Mouse (Mus musculus): ENCODE results near the gene Nmd3.
A peak's percentile ranks its signal among the peaks of the same experiment; 100 is the strongest.

Nmd3 gene

DNA sequence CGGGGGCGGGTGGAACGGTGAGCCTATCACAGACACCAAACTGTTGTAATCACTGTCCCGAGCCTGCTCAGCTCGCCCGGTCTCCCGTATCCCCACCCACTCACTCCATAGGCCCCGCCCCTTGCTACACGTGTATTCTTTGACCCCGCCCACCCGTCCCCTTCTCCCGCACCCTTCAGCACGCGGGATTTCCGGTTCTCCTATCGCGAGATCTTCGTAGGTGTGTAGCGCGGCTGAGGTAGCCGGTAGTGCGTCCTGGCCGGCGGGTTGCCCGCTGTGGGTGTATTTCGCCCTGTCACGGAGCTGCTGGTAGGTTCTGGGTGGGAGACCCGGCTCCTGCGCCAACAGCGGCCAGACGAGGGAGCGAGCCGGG lies at the start of gene Nmd3:
Nmd3 (plus strand) TSS at position 172 of the 373 bp plus-strand sequence.
- peak; percentile 78 to 84 for DNase-seq (ENCODE audit: low spot score in 2 of 2)

DNA sequence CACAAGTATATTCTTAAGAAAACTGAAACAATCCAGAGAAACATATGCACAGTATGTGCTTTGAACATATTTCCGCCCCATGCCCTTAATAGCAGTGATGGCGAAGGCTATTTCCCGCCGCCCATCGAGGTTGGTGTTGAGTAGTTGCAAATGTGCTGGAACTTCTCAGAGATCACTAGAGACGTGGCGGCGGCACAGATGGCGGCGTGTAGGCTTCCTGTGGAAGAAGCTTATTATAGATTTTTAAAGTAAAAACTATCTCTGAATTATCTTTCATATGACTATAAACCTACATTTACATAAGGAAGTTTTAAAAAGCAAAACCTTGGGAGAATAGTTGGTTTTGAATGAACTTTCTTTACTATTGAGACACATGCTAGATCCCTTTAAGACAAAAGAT lies 48.4 kb upstream of the Nmd3 start:
- DNase-seq (ENCODE audit: low spot score in 2 of 2): no peak

DNA sequence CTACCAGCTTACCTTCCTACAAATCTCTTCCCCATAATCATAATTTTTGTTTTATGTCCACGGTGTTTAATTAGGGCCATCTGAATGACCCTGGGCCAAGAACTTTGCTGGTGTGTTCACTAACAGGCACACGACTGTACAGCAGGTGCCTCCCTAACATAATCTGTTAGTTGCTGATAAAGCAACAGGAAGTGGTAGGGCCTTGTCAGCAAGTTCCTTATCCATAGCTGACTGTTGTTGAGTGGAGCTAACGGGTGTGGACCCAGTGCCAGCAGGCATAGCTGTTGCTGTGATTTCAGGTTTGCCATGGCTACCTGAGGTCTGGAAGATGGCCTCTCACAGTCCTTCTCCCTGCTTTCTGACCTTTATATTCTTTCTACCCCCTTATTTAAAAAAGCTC lies 47.6 kb upstream of the Nmd3 start:
- no peak for DNase-seq (ENCODE audit: low spot score in 2 of 2)

DNA sequence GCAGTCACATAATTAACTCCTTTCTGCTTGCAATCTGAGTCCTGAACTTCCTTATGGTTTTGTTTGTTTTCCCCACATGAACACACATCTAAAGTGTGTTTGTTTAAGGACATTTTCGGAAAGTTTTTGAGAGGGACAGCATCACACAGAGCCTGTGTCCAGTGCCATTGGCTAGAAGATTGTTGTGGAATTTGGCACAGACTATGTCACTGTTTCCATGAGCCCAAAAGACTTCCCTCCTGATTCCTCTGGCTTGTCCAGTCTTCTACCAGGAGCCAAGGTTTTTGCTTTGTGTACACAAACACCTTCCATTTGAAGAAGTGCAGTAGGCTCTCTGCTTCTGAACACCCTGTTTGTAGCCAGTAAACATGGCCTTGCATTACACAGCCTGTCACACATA lies 32.0 kb upstream of the Nmd3 start:
- DNase-seq (ENCODE audit: low spot score in 2 of 2): no peak

DNA sequence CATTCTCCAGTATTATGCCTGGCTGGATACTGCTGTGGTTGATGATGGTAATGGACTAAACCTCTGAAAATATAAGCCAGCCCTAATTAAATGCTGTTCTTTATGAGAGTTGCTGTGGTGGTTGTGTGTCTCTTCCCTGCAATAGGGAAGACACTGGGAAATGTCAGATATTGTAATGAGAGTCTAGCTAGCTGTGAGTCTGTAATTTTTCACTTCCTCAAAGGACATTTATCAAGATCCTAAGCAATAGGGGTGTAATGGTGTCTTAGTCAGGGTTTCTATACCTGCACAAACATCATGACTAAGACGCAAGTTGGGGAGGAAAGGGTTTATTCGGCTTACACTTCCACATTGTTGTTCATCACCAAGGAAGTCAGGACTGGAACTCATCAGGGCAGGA lies 30.8 kb upstream of the Nmd3 start:
- DNase-seq (ENCODE audit: low spot score in 2 of 2): no peak

GRCm38 (mm10) chr3:69699851-69700500 lies 21.8 kb upstream of the Nmd3 start:
- peak in 1 of 2 experiments; percentile 6 for DNase-seq (ENCODE audit: low spot score in 2 of 2)

- DNase-seq (ENCODE audit: low spot score in 2 of 2): no peak
Measured at GRCm38 (mm10) chr3:69701905-69702304, 19.9 kb upstream of the Nmd3 start.

GRCm38 (mm10) chr3:69702421-69702820 lies 19.4 kb upstream of the Nmd3 start:
- no peak for DNase-seq (ENCODE audit: low spot score in 2 of 2)

- no peak for DNase-seq (ENCODE audit: low spot score in 2 of 2)
Measured at GRCm38 (mm10) chr3:69709043-69709929, 12.5 kb upstream of the Nmd3 start.

GRCm38 (mm10) chr3:69711907-69712600 lies 9.7 kb upstream of the Nmd3 start:
- DNase-seq (ENCODE audit: low spot score in 2 of 2): no peak

GRCm38 (mm10) chr3:69717476-69717875 lies 4.3 kb upstream of the Nmd3 start:
- DNase-seq (ENCODE audit: low spot score in 2 of 2): no peak

- peak; percentile 10 to 31 for DNase-seq (ENCODE audit: low spot score in 2 of 2)
Measured at GRCm38 (mm10) chr3:69722187-69722867, 542 bp downstream of the Nmd3 start.

DNA sequence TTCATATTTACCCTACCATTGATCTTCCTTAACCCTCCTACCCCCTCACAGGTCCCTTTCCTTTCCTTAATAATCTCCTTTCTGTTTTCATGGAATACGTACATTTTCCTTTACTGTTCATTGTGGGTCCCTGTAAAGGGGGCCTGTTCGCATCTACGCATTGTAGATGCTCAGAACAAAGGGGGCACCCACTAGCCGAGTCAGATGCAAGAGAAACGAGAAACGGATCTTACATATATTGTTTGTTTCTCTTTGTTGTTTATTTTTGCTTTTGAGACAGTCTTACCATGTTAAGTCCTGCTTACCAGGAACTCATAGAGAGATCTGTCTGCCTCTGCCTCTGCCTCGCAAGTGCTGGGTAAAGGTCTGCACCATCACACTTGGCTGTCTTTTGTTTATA lies 1.4 kb downstream of the Nmd3 start:
- no peak for DNase-seq (ENCODE audit: low spot score in 2 of 2)

DNA sequence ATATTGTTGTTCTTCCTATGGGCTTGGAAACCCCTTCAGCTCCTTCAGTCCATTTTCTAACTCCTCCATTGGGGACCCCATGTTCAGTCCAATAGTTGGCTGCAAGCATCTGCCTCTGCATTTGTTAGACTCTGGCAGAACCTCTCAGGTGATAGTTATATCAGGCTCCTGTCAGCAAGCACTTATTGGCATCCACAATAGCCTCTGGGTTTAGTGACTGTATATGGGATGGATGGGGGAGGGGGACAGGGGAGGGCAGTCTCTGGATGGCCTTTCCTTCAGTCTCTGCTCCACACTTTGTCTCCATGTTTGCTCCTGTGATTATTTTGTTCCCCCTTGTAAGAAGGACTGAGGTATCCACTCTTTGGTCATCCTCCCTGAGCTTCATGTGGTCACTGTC lies 9.1 kb downstream of the Nmd3 start:
- DNase-seq (ENCODE audit: low spot score in 2 of 2): no peak

DNA sequence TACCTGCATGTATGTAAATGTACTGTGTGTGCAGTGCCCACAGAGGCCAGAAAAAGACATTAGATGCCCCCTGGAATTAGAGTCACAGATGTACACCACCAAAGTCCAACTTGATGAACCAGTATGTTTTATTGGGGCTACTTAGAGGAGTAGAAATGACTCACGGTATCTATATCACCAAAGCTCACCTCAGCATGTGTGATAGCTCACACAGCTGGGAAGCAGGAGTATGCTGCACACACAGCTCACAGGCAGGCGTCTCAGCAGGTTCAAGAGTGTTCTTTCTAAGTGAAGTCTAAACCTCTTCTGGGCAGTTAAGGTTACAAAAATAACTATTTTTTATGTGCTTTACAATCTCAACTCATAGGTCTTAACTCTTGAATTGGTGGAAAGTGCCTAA lies 12.2 kb downstream of the Nmd3 start:
- DNase-seq (ENCODE audit: low spot score in 2 of 2): no peak

DNA sequence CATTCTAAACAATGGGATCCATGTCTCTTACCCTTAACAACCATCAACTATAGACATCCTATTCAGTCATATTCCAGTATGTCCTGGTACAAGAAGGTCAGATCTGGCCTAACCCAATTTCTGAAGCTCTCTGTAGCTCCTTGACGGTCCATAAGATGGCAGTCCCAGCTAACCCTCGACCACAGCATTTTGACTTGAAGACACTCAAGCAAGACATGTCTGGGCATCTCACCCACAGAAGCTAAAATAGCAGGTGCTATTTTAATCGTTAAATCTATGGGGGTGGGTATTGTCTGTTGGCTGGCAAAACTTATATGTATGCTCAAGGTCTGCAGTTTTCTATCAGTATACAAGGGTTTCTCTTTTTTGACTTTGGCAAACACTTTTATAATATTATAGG lies 33.4 kb downstream of the Nmd3 start:
- no peak for DNase-seq (ENCODE audit: low spot score in 2 of 2)

GRCm38 (mm10) chr3:69755968-69756367 lies 34.2 kb downstream of the Nmd3 start:
- no peak for DNase-seq (ENCODE audit: low spot score in 2 of 2)

DNA sequence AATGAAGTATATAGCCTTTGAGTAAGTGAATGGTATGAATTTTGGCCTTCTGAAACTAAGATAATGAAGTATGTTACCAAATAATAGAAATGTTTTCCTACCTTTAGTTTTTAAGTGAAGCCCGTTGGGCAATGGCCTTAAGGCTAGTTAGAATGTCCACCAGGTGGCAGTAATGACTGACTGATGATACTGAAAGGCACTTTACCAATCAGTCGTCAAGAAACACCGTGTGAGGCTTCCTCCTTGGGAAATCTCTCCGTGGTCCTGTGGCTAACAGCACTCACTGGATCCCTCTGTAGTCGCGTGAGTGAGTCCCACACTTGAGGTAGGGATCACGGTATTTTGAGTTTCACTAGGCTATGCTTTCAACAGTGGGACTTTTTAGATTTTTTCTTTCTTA lies 34.7 kb downstream of the Nmd3 start:
- DNase-seq (ENCODE audit: low spot score in 2 of 2): peak in 1 of 2 experiments; percentile 12

- DNase-seq (ENCODE audit: low spot score in 2 of 2): no peak
Measured at GRCm38 (mm10) chr3:69757456-69757855, 35.7 kb downstream of the Nmd3 start.

DNA sequence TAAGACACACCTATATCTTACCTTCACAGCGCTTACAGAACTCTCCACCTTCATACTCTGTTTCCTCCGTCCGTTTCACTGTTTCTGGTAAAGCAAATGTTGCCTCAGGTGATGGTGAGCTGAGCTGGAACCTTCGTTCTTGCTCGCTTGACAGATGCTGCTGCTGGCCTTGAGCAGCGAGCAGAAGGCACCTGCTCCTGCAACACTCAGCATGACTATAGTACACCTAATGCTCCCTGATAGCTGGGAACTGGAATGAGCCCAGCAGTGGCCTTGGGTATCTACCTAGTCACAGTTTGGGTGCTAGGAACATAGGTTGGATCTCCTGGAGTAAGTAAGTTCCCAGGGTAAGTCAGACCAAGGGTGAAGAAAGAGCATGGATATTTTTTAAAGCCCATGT lies 38.3 kb downstream of the Nmd3 start:
- no peak for DNase-seq (ENCODE audit: low spot score in 2 of 2)

DNA sequence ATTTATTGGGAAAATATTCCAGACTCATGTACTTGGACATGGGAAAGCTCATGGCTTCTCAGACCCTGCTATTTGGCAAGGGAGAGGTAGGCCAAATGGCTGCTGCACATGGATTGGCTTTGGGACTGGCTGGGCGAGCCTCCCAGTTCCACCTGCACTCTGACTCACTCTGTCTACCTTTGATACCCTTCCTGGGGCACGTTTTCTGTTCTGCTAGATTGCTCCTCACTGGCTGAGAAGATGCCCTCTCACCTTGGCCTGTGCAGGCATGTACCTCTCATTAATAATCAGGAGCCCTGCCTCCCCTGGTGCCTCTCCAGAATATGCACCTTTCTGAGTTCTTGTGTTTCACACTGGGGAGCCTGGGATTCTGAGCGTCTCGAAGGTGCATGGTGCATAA lies 39.4 kb downstream of the Nmd3 start:
- DNase-seq (ENCODE audit: low spot score in 2 of 2): no peak

DNA sequence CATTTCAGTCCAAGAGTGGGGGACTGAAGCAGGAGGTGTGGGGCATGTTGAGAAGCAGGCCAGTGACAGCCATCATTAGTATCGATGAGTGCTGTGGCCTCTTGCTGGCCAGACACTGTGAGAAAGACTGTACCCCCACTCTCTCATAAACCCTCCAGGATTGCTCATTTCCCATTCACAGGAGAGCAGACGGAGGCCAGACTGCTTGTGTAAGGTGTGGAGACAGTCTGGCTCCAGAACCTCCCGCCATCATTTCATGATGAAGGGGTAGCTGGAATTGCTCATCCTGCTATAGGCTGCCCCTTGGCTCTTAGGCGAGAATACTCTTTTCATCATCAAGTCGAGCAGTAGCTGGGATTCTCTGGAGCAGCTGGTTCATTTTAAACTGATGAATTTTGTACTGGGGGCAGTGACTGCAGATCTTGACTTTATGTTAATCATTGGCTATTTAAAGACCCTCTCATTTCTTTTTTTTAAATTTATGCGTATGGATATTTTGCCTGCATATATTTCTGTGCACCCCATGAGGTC lies 41.1 kb downstream of the Nmd3 start:
- no peak for DNase-seq (ENCODE audit: low spot score in 2 of 2)
